ENCODE assay signal across 14 mouse cellular contexts in the genomic region with DNA sequence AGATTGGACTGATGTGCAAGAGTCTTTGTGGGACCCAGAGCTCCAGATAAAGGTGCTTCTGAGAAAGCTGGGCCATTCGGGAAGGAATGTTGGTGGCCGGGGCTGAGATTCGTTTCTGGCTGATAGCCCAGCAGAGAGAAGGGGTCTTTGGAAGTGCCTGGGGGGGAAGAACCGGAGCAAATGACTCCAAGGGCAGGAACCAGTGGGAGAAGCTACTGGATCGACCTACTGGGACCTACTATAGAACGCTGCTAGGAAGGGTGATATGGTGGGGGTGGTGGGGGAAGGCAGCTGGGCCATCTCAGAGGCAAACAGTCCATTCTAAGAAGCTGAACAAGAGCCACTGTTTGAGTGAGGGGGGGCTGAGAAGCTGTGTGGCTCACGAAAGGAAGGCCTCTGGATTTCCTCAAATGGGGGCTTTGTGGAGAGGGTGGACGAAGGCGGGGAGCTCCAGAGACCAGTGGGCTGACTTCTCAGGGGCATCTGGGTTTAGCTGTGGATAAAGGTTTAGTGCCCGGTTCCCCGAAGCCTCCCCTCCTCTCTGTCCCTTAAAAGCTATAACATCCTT. TPM values are rescaled to one million over a fixed set of nuclear protein-coding genes. Genes with fewer than 3 reads are reported as not detected.
A peak's percentile ranks its signal among the peaks of the same experiment; 100 is the strongest.
DNase-seq lines count a peak whose midpoint lies in the region; ATAC-seq lines count a peak whose summit lies in the region.
"Had no signal": no experiment of that assay in that cellular context is flagged by ENCODE, and none has a peak within 500 bp of the region (broad histone marks: within the 10 kb centered on the region; RNA-seq: fewer than 3 reads in every experiment).

No protein-coding gene starts in this region.

- no peaks in the 10 kb centered on the region for H3K9me3 ChIP-seq in intestine, embryonic 14.5 days (ENCODE audit: control insufficient read depth, low read length)
- H3K9me3 ChIP-seq in intestine, embryonic 16.5 days (ENCODE audit: control insufficient read depth, low read length): no peaks in the 10 kb centered on the region
- no peaks in the 10 kb centered on the region for H3K9me3 ChIP-seq in forebrain, embryonic 14.5 days (replicated peaks; ENCODE audit: control insufficient read depth, low read length)
- H3K9me3 ChIP-seq in hindbrain, embryonic 15.5 days: no peaks in the 10 kb centered on the region
- no peaks in the 10 kb centered on the region for H3K9me3 ChIP-seq in neural tube, embryonic 13.5 days
- H3K9me3 ChIP-seq: kidney, embryonic 15.5 days; liver, embryonic 12.5 days had no signal

- no peak for DNase-seq in intestine, embryonic 14.5 days (ENCODE audit: low spot score)
- DNase-seq in forebrain, embryonic 14.5 days (ENCODE audit: low spot score): no peak
- no peak for DNase-seq in thymus, postnatal 14 days
- no peak for DNase-seq in cerebellum, adult 11 months
- DNase-seq in spleen, adult 12 weeks (ENCODE audit: low spot score): no peak
- DNase-seq: adrenal gland, postnatal 25 days; lung, postnatal 10 days had no signal

- no peak overlapping the region for H3K9ac ChIP-seq in intestine, embryonic 14.5 days (ENCODE audit: low read length)
- no peak overlapping the region for H3K9ac ChIP-seq in intestine, embryonic 16.5 days (ENCODE audit: low read depth, low read length)
- H3K9ac ChIP-seq in forebrain, embryonic 14.5 days (ENCODE audit: low read length): no peak overlapping the region
- H3K9ac ChIP-seq in hindbrain, embryonic 15.5 days: no peak overlapping the region
- H3K9ac ChIP-seq in neural tube, embryonic 13.5 days: no peak overlapping the region
- H3K9ac ChIP-seq: kidney, embryonic 15.5 days; liver, embryonic 12.5 days had no signal

- no peaks in the 10 kb centered on the region for H3K27me3 ChIP-seq in intestine, embryonic 14.5 days (replicated peaks; ENCODE audit: control insufficient read depth, insufficient read depth, low read length)
- H3K27me3 ChIP-seq in intestine, embryonic 16.5 days (replicated peaks; ENCODE audit: control insufficient read depth, insufficient read depth, low read length): no peaks in the 10 kb centered on the region
- no peaks in the 10 kb centered on the region for H3K27me3 ChIP-seq in forebrain, embryonic 14.5 days (replicated peaks; ENCODE audit: control insufficient read depth, insufficient read depth, low read length)
- no peaks in the 10 kb centered on the region for H3K27me3 ChIP-seq in hindbrain, embryonic 15.5 days
- no peaks in the 10 kb centered on the region for H3K27me3 ChIP-seq in neural tube, embryonic 13.5 days
- H3K27me3 ChIP-seq: kidney, embryonic 15.5 days had no signal

- H3K27ac ChIP-seq in intestine, embryonic 14.5 days (ENCODE audit: low read depth): 0 out of 2 replicates have a peak overlapping the region, but pooled peaks have one; percentile 11
- no peak overlapping the region for H3K27ac ChIP-seq in intestine, embryonic 16.5 days (ENCODE audit: low read length)
- H3K27ac ChIP-seq in forebrain, embryonic 14.5 days (ENCODE audit: low read depth, low read length): 0 out of 2 replicates have a peak overlapping the region, but pooled peaks have one; percentile 4
- peak overlapping the region; percentile 83 for H3K27ac ChIP-seq in hindbrain, embryonic 15.5 days (replicated peaks)
- peak overlapping the region; percentile 89 for H3K27ac ChIP-seq in neural tube, embryonic 13.5 days (replicated peaks)
- H3K27ac ChIP-seq: kidney, embryonic 15.5 days; liver, embryonic 12.5 days had no signal

- WGBS in intestine, embryonic 14.5 days: 68% methylated on average over 11 of the region's 11 CpGs
- WGBS in intestine, embryonic 16.5 days: 65% methylated on average over 11 of the region's 11 CpGs
- 79% methylated on average over 11 of the region's 11 CpGs for WGBS in forebrain, embryonic 14.5 days
- 60% methylated on average over 11 of the region's 11 CpGs for WGBS in hindbrain, embryonic 15.5 days
- WGBS in neural tube, embryonic 13.5 days: 75% methylated on average over 11 of the region's 11 CpGs

- H3K4me2 ChIP-seq in intestine, embryonic 14.5 days (ENCODE audit: low read length): no peak overlapping the region
- no peak overlapping the region for H3K4me2 ChIP-seq in intestine, embryonic 16.5 days (ENCODE audit: low read depth, low read length)
- no peak overlapping the region for H3K4me2 ChIP-seq in forebrain, embryonic 14.5 days (ENCODE audit: low read length)
- peak overlapping the region; percentile 6; the same call in 1 of the 2 replicates for H3K4me2 ChIP-seq in hindbrain, embryonic 15.5 days
- H3K4me2 ChIP-seq in neural tube, embryonic 13.5 days: no peak overlapping the region
- H3K4me2 ChIP-seq: kidney, embryonic 15.5 days; liver, embryonic 12.5 days had no signal

- H3K4me3 ChIP-seq in intestine, embryonic 14.5 days (ENCODE audit: low read depth, low read length): no peak overlapping the region
- no peak overlapping the region for H3K4me3 ChIP-seq in intestine, embryonic 16.5 days (ENCODE audit: low read length)
- H3K4me3 ChIP-seq in forebrain, embryonic 14.5 days (ENCODE audit: low read depth, low read length): no peak overlapping the region
- H3K4me3 ChIP-seq in hindbrain, embryonic 15.5 days: no peak overlapping the region
- H3K4me3 ChIP-seq in neural tube, embryonic 13.5 days: no peak overlapping the region
- H3K4me3 ChIP-seq: kidney, embryonic 15.5 days; liver, embryonic 12.5 days had no signal

- peaks cover 20% of the 10 kb centered on the region for H3K36me3 ChIP-seq in intestine, embryonic 14.5 days (ENCODE audit: control insufficient read depth, insufficient read depth, low read length)
- peaks cover 6% of the 10 kb centered on the region for H3K36me3 ChIP-seq in intestine, embryonic 16.5 days (ENCODE audit: control insufficient read depth, insufficient read depth, low read length)
- H3K36me3 ChIP-seq in forebrain, embryonic 14.5 days (ENCODE audit: control insufficient read depth, insufficient read depth, low read length): peaks cover 21% of the 10 kb centered on the region
- H3K36me3 ChIP-seq in hindbrain, embryonic 15.5 days: peaks cover 19% of the 10 kb centered on the region
- peaks cover 24% of the 10 kb centered on the region for H3K36me3 ChIP-seq in neural tube, embryonic 13.5 days

- no peak for ATAC-seq in intestine, embryonic 14.5 days (replicated peaks; ENCODE audit: low FRiP score, low TSS enrichment, low read depth)
- no peak for ATAC-seq in intestine, embryonic 16.5 days
- ATAC-seq in forebrain, embryonic 14.5 days: no peak
- ATAC-seq in hindbrain, embryonic 15.5 days (ENCODE audit: low FRiP score, low read depth): peak; percentile 19; the same call in 1 of the 2 replicates
- no peak for ATAC-seq in neural tube, embryonic 13.5 days (ENCODE audit: low read depth)
- ATAC-seq: liver, embryonic 12.5 days had no signal

- H3K4me1 ChIP-seq in intestine, embryonic 14.5 days (replicated peaks; ENCODE audit: control insufficient read depth, insufficient read depth, low read length): peaks cover 9% of the 10 kb centered on the region; the same call in 1 of the 2 replicates
- H3K4me1 ChIP-seq in intestine, embryonic 16.5 days (ENCODE audit: control insufficient read depth, insufficient read depth, low read length): peaks cover 5% of the 10 kb centered on the region
- peaks cover 9% of the 10 kb centered on the region; the same call in 1 of the 2 replicates for H3K4me1 ChIP-seq in forebrain, embryonic 14.5 days (ENCODE audit: control insufficient read depth, insufficient read depth, low read length)
- H3K4me1 ChIP-seq in hindbrain, embryonic 15.5 days (replicated peaks): peaks cover 9% of the 10 kb centered on the region
- H3K4me1 ChIP-seq in neural tube, embryonic 13.5 days (replicated peaks): peaks cover 44% of the 10 kb centered on the region

RNA-seq across cellular contexts. Expression of a gene that starts 7.8 kb away (rescaled TPM):
- polyA plus RNA-seq in intestine, embryonic 14.5 days (2014; fragmentation: Nextera tagmentation; extraction: Ambion mirVana): 0.35 and 0.50 TPM in 2 replicates
- polyA plus RNA-seq in intestine, embryonic 16.5 days (2015; fragmentation: Nextera tagmentation; extraction: Ambion mirVana): 0.71 and 0.77 TPM in 2 replicates
- polyA plus RNA-seq in forebrain, embryonic 14.5 days (2014; fragmentation: Nextera tagmentation; extraction: Ambion mirVana): 0.24 and 0.33 TPM in 2 replicates
- 1.4 and 2.5 TPM in 2 replicates for polyA plus RNA-seq in hindbrain, embryonic 15.5 days (2015; fragmentation: Nextera tagmentation; extraction: Ambion mirVana)
- polyA plus RNA-seq in neural tube, embryonic 13.5 days (2015; fragmentation: Nextera tagmentation; extraction: Ambion mirVana): 0.63 and 0.76 TPM in 2 replicates
- polyA plus RNA-seq: C2C12; heart, embryonic 14.5 days; kidney, embryonic 15.5 days; liver, embryonic 12.5 days had no signal

RNA-seq across cellular contexts. Expression of a gene that starts 13.0 kb away (rescaled TPM):
- 54.2 and 55.1 TPM in 2 replicates for polyA plus RNA-seq in intestine, embryonic 14.5 days (2014; fragmentation: Nextera tagmentation; extraction: Ambion mirVana)
- polyA plus RNA-seq in intestine, embryonic 16.5 days (2015; fragmentation: Nextera tagmentation; extraction: Ambion mirVana): 21.4 and 56.5 TPM in 2 replicates
- 213 and 251 TPM in 2 replicates for polyA plus RNA-seq in forebrain, embryonic 14.5 days (2014; fragmentation: Nextera tagmentation; extraction: Ambion mirVana)
- polyA plus RNA-seq in hindbrain, embryonic 15.5 days (2015; fragmentation: Nextera tagmentation; extraction: Ambion mirVana): 343 and 418 TPM in 2 replicates
- 331 and 336 TPM in 2 replicates for polyA plus RNA-seq in neural tube, embryonic 13.5 days (2015; fragmentation: Nextera tagmentation; extraction: Ambion mirVana)

RNA-seq across cellular contexts. Expression of a gene that starts 27.1 kb away (rescaled TPM):
- polyA plus RNA-seq in intestine, embryonic 14.5 days (2014; fragmentation: Nextera tagmentation; extraction: Ambion mirVana): 2.0 TPM in 2 replicates
- 2.2 and 2.9 TPM in 2 replicates for polyA plus RNA-seq in intestine, embryonic 16.5 days (2015; fragmentation: Nextera tagmentation; extraction: Ambion mirVana)
- 0.32 and 0.57 TPM in 2 replicates for polyA plus RNA-seq in forebrain, embryonic 14.5 days (2014; fragmentation: Nextera tagmentation; extraction: Ambion mirVana)
- 0.29 and 0.45 TPM in 2 replicates for polyA plus RNA-seq in hindbrain, embryonic 15.5 days (2015; fragmentation: Nextera tagmentation; extraction: Ambion mirVana)
- 0.59 and 1.1 TPM in 2 replicates for polyA plus RNA-seq in neural tube, embryonic 13.5 days (2015; fragmentation: Nextera tagmentation; extraction: Ambion mirVana)

RNA-seq across cellular contexts. Expression of a gene that starts 54.6 kb away (rescaled TPM):
- 0.69 and 0.97 TPM in 2 replicates for polyA plus RNA-seq in intestine, embryonic 14.5 days (2014; fragmentation: Nextera tagmentation; extraction: Ambion mirVana)
- polyA plus RNA-seq in intestine, embryonic 16.5 days (2015; fragmentation: Nextera tagmentation; extraction: Ambion mirVana): 0.43 and 0.44 TPM in 2 replicates
- polyA plus RNA-seq in forebrain, embryonic 14.5 days (2014; fragmentation: Nextera tagmentation; extraction: Ambion mirVana): 0.48 TPM in 2 replicates
- 1.2 and 1.4 TPM in 2 replicates for polyA plus RNA-seq in hindbrain, embryonic 15.5 days (2015; fragmentation: Nextera tagmentation; extraction: Ambion mirVana)
- 1.4 and 2.0 TPM in 2 replicates for polyA plus RNA-seq in neural tube, embryonic 13.5 days (2015; fragmentation: Nextera tagmentation; extraction: Ambion mirVana)
